Mouse (Mus musculus): ENCODE data around the gene Daxx.

GRCm38 (mm10) chr17:33932448-33932847 lies 23.2 kb downstream of the Daxx start:
- TF ChIP-seq GATA1 (IDR thresholded peaks at IDR 0.05; ENCODE audit: low read length) = no peak
- TF ChIP-seq TAL1 (IDR thresholded peaks at IDR 0.05; ENCODE audit: low read length) = no peak

All from erythroblast, embryonic 14.5 days (primary cell).